Mouse (Mus musculus): ENCODE measurements around the gene Ldhb.
"Not testable (repeated sequence)": the region's sequence is repeated elsewhere in the genome, so short reads cannot be mapped to it uniquely, and the experiment has no call there.

Ldhb gene

GRCm38 (mm10) chr6:142507785-142508162 lies at the start of gene Ldhb:
Ldhb (minus strand) TSS chr6:142507957.
- DNase-seq (ENCODE audit: extremely low read depth, low read depth): no peak

GRCm38 (mm10) chr6:142555988-142556387 lies 48.2 kb upstream of the Ldhb start:
- DNase-seq (ENCODE audit: extremely low read depth, low read depth): no peak

- DNase-seq (ENCODE audit: extremely low read depth, low read depth): no peak
These were observed 43.7 kb upstream of the Ldhb start for GRCm38 (mm10) chr6:142551482-142551881.

GRCm38 (mm10) chr6:142550871-142551270 lies 43.1 kb upstream of the Ldhb start:
- no peak for DNase-seq (ENCODE audit: extremely low read depth, low read depth)

- no peak for DNase-seq (ENCODE audit: extremely low read depth, low read depth)
These were observed 40.6 kb upstream of the Ldhb start for GRCm38 (mm10) chr6:142548377-142548776.

- no peak for DNase-seq (ENCODE audit: extremely low read depth, low read depth)
These were observed 37.4 kb upstream of the Ldhb start for GRCm38 (mm10) chr6:142545132-142545531.

- no peak for DNase-seq (ENCODE audit: extremely low read depth, low read depth)
These were observed 35.9 kb upstream of the Ldhb start for GRCm38 (mm10) chr6:142543648-142544047.

GRCm38 (mm10) chr6:142542800-142543175 lies 35.0 kb upstream of the Ldhb start:
- DNase-seq (ENCODE audit: extremely low read depth, low read depth): no peak

- no peak for DNase-seq (ENCODE audit: extremely low read depth, low read depth)
These were observed 34.5 kb upstream of the Ldhb start for GRCm38 (mm10) chr6:142542082-142542799.

- no peak for DNase-seq (ENCODE audit: extremely low read depth, low read depth)
These were observed 32.9 kb upstream of the Ldhb start for GRCm38 (mm10) chr6:142540561-142541160.

- DNase-seq (ENCODE audit: extremely low read depth, low read depth): no peak
These were observed 32.4 kb upstream of the Ldhb start for GRCm38 (mm10) chr6:142540131-142540530.

GRCm38 (mm10) chr6:142538503-142538902 lies 30.7 kb upstream of the Ldhb start:
- DNase-seq (ENCODE audit: extremely low read depth, low read depth): no peak

- no peak for DNase-seq (ENCODE audit: extremely low read depth, low read depth)
These were observed 25.7 kb upstream of the Ldhb start for GRCm38 (mm10) chr6:142533412-142533811.

- no peak for DNase-seq (ENCODE audit: extremely low read depth, low read depth)
These were observed 24.9 kb upstream of the Ldhb start for GRCm38 (mm10) chr6:142532686-142533085.

GRCm38 (mm10) chr6:142532141-142532540 lies 24.4 kb upstream of the Ldhb start:
- DNase-seq (ENCODE audit: extremely low read depth, low read depth): no peak

- peak; percentile 19 for DNase-seq (ENCODE audit: extremely low read depth, low read depth)
These were observed 22.6 kb upstream of the Ldhb start for GRCm38 (mm10) chr6:142530378-142530777.

GRCm38 (mm10) chr6:142529680-142530079 lies 21.9 kb upstream of the Ldhb start:
- DNase-seq (ENCODE audit: extremely low read depth, low read depth): no peak

GRCm38 (mm10) chr6:142527931-142528562 lies 20.3 kb upstream of the Ldhb start:
- no peak for DNase-seq (ENCODE audit: extremely low read depth, low read depth)

- peak; percentile 18 for DNase-seq (ENCODE audit: extremely low read depth, low read depth)
These were observed 17.0 kb upstream of the Ldhb start for GRCm38 (mm10) chr6:142524635-142525308.

GRCm38 (mm10) chr6:142521591-142522110 lies 13.9 kb upstream of the Ldhb start:
- no peak for DNase-seq (ENCODE audit: extremely low read depth, low read depth)

GRCm38 (mm10) chr6:142519110-142519509 lies 11.4 kb upstream of the Ldhb start:
- DNase-seq (ENCODE audit: extremely low read depth, low read depth): peak; percentile 12

- not testable (repeated sequence) for DNase-seq (ENCODE audit: extremely low read depth, low read depth)
These were observed 7.6 kb upstream of the Ldhb start for GRCm38 (mm10) chr6:142515379-142515778.
